Mouse (Mus musculus): ENCODE data around the gene Pola2.
A peak's percentile ranks its signal among the peaks of the same experiment; 100 is the strongest.

- TF ChIP-seq CTCF (IDR thresholded peaks at IDR 0.05; ENCODE audit: insufficient read depth, low read length) (no peak), POLR2A (IDR thresholded peaks at IDR 0.05; ENCODE audit: borderline replicate concordance, extremely low read depth, low read depth, low read length) (peak; percentile 82; the same call in 1 of the 2 replicates)
These were observed 39.3 kb downstream of the Pola2 start, which contains the start of gene Cdc42ep2 for GRCm38 (mm10) chr19:5924713-5925093.

All from lung, adult 2 months (tissue).